Mouse (Mus musculus) liver, embryonic 14.5 days (tissue): ENCODE measurements at regions not wholly inside any gene's neighbourhood (a gene's known extent, or its start where the extent isn't known, plus 50 kb on each side); places are given as distances from the start of the nearest gene placed in this dataset.

Experiments used
- CTCF ChIP-seq: IDR thresholded peaks from 2 replicates; pipeline ENCODE4 v1.5.1; 2016; ENCODE audit warnings: antibody characterized with exemption, low read depth, control low read depth
- EP300 ChIP-seq: IDR thresholded peaks from 2 replicates; pipeline ENCODE4 v1.6.1; 2016; ENCODE audit warnings: antibody characterized with exemption, low read depth

- TF ChIP-seq CTCF (peak; percentile 66), EP300 (no peak)
These were observed 51.3 kb upstream of the Opcml start for GRCm38 (mm10) chr9:27739287-27739686.
